Mouse (Mus musculus): ENCODE measurements around the gene Gpr89. TPM values are rescaled to one million over a fixed set of nuclear protein-coding genes. Genes with fewer than 3 reads are reported as not detected.

Gene Gpr89
- polyA plus RNA-seq, 1 experiment from 2014 or later, result 36.5 TPM

DNA sequence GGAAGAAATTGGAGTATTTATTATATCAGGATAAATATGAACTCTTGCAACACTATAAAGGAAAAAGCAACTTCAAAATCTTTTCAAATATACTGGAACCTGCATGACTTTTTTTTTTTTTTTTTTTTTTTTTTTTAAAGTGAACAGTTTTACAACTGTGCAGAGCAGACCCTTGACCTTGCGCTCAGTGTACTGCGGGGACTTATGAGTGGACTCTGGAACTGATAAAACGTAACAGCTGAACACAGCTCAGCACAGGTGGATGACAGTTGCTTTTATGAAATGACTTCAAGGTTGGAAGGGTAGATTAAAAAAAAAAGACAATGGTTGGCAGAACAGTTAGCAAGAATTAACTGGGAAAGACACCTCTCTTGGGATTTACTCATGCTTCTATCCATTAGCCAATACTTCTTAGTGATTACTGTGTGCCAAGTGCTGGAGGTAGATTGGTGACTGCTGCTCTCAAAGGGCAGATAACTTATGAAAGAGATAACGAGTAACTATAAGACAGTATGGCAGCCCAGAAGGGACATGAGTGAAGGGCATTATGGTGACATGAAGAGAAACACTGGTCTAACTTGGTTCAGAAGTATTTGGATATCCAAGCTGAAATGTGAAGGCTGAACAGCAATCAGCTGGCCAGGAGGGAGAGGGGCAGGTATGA, 2.7 kb downstream of the Gpr89 start:
- Histone ChIP-seq H3K27me3 (ENCODE audit: low read depth, poor library complexity, severe bottlenecking) (peaks cover 7% of the 10 kb centered on the region; the same call in 1 of the 2 replicates), H3K9me3 (replicated peaks) (no peaks in the 10 kb centered on the region), H3K36me3 (peaks cover 8% of the 10 kb centered on the region), H3K4me3 (no peak overlapping the region), H3K27ac (no peak overlapping the region), H3K4me1 (peaks cover 11% of the 10 kb centered on the region)
- WGBS, result 95% methylated on average over 4 of the region's 4 CpGs
- DNase-seq (ENCODE audit: low spot score), result no peak

GRCm38 (mm10) chr3:96883690-96884089, 21.5 kb downstream of the Gpr89 start:
- no peaks in the 10 kb centered on the region for H3K27me3 ChIP-seq (ENCODE audit: low read depth, poor library complexity, severe bottlenecking)
- H3K4me3 ChIP-seq, result no peak overlapping the region
- DNase-seq (ENCODE audit: low spot score), result no peak
- H3K9me3 ChIP-seq (replicated peaks), result no peaks in the 10 kb centered on the region
- WGBS, result 93% methylated on average over 7 of the region's 7 CpGs
- H3K36me3 ChIP-seq, result peaks cover 72% of the 10 kb centered on the region
- no peak overlapping the region for H3K27ac ChIP-seq
- no peaks in the 10 kb centered on the region for H3K4me1 ChIP-seq

DNA sequence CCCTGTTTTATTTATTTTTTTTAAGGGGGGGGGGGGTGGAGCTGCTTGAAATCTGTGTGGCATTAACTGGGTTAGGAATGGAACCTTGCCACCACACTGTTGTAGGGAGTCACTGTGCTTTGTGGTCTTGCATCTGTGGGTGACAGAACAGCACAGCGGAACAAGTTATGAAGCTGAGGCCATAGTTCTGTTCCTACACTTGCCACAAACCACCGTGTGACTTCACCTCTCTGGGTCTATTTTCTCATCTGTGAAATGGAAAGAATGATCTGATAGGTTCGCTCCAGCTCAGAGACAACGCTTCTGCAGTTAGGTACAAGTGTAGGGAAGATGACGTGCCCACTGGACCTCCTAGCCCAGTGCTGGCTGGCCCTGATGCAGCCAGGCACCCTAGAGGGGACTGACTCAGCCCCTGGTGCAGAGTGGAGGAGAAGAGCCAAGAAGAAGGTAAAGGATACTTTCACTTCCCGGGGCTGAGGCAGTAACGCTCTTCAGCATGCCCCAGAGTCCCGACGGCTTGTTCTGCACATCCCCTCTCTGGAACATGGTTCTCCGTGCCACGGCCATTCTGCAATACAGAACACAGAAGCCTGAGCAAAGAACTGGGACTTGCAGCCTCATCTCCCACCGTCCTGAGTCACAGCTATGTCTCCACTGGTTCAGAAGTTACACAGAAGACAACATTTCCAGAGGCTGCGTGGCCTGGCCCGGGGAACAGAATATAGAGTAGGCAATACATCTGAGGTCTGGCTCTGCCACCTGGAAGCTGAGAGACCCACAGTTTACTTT, 22.9 kb downstream of the Gpr89 start:
- no peak for DNase-seq (ENCODE audit: low spot score)
- no peaks in the 10 kb centered on the region for H3K9me3 ChIP-seq (replicated peaks)
- H3K36me3 ChIP-seq, result peaks cover 68% of the 10 kb centered on the region
- H3K27ac ChIP-seq, result no peak overlapping the region
- no peaks in the 10 kb centered on the region for H3K27me3 ChIP-seq (ENCODE audit: low read depth, poor library complexity, severe bottlenecking)
- H3K4me3 ChIP-seq, result no peak overlapping the region
- WGBS, result 93% methylated on average over 14 of the region's 14 CpGs
- no peaks in the 10 kb centered on the region for H3K4me1 ChIP-seq

- WGBS, result 89% methylated on average over 6 of the region's 6 CpGs
- peaks cover 65% of the 10 kb centered on the region for H3K36me3 ChIP-seq
Measured at GRCm38 (mm10) chr3:96881557-96881956, 23.6 kb downstream of the Gpr89 start.

DNA sequence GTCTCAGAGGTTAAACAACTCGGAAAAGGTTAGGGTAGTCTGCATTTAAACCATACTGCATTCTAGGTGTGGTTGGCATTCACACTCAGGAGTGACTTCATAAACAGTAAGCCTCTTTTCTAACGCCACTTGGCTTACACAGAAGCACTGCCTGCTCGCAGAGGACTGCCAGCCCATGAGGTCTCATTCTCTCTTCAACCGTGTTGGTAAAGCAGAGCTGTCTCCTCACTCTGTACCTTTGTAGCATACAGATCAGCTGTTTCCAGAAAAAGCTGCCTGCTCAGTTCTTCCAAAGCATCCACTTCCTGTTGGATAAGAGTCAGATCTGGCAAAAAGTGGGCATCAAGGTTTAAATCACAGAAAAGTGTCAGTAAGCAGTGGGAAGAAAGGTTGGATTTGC, 24.8 kb downstream of the Gpr89 start:
- Histone ChIP-seq H3K27me3 (ENCODE audit: low read depth, poor library complexity, severe bottlenecking) (no peaks in the 10 kb centered on the region), H3K4me1 (no peaks in the 10 kb centered on the region), H3K36me3 (peaks cover 65% of the 10 kb centered on the region), H3K27ac (no peak overlapping the region), H3K4me3 (no peak overlapping the region), H3K9me3 (replicated peaks) (no peaks in the 10 kb centered on the region)
- WGBS, result 96% methylated on average over 4 of the region's 4 CpGs
- no peak for DNase-seq (ENCODE audit: low spot score)

More at GRCm38 (mm10) chr3:96881557-96881956, 23.6 kb downstream of the Gpr89 start:
- Histone ChIP-seq H3K4me1 (no peaks in the 10 kb centered on the region), H3K27me3 (ENCODE audit: low read depth, poor library complexity, severe bottlenecking) (no peaks in the 10 kb centered on the region), H3K4me3 (no peak overlapping the region), H3K27ac (no peak overlapping the region), H3K9me3 (replicated peaks) (no peaks in the 10 kb centered on the region)
- no peak for DNase-seq (ENCODE audit: low spot score)

DNA sequence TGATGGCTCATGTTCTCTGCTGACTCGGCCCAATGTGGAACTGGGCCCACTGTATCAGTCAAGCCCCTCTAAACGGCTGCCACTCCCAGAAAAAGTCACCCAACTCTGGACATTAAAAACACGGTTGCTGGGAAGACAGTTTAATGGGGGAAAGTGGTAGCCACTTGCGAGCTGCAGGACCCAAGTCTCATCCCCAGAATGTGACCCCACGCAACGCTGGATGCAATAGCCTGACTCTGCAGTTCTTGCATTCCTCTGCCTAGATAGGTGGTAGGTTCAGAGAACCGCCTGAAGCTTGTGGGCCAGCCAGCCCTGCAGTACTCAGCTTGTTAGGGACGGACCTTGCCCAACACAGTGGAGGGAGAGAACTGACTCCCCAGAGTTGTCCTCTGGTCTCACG, 25.6 kb downstream of the Gpr89 start:
- DNase-seq (ENCODE audit: low spot score), result no peak
- Histone ChIP-seq H3K4me3 (no peak overlapping the region), H3K36me3 (peaks cover 68% of the 10 kb centered on the region), H3K27me3 (ENCODE audit: low read depth, poor library complexity, severe bottlenecking) (no peaks in the 10 kb centered on the region), H3K27ac (no peak overlapping the region), H3K4me1 (no peaks in the 10 kb centered on the region), H3K9me3 (replicated peaks) (no peaks in the 10 kb centered on the region)
- WGBS, result 92% methylated on average over 9 of the region's 9 CpGs

- H3K36me3 ChIP-seq, result peaks cover 76% of the 10 kb centered on the region
- WGBS, result 84% methylated on average over 7 of the region's 7 CpGs
- H3K9me3 ChIP-seq (replicated peaks), result no peaks in the 10 kb centered on the region
- H3K4me3 ChIP-seq, result no peak overlapping the region
- H3K27ac ChIP-seq, result no peak overlapping the region
- no peaks in the 10 kb centered on the region for H3K27me3 ChIP-seq (ENCODE audit: low read depth, poor library complexity, severe bottlenecking)
- no peaks in the 10 kb centered on the region for H3K4me1 ChIP-seq
- DNase-seq (ENCODE audit: low spot score), result no peak
Measured at GRCm38 (mm10) chr3:96874808-96875571, 30.2 kb downstream of the Gpr89 start.

- 93% methylated on average over 8 of the region's 8 CpGs for WGBS
- Histone ChIP-seq H3K4me1 (no peaks in the 10 kb centered on the region), H3K27me3 (ENCODE audit: low read depth, poor library complexity, severe bottlenecking) (no peaks in the 10 kb centered on the region), H3K27ac (no peak overlapping the region), H3K9me3 (replicated peaks) (no peaks in the 10 kb centered on the region), H3K4me3 (no peak overlapping the region), H3K36me3 (peaks cover 84% of the 10 kb centered on the region)
- DNase-seq (ENCODE audit: low spot score), result no peak
Measured at GRCm38 (mm10) chr3:96872501-96872900, 32.6 kb downstream of the Gpr89 start.

GRCm38 (mm10) chr3:96871070-96871469, 34.1 kb downstream of the Gpr89 start:
- H3K27me3 ChIP-seq (ENCODE audit: low read depth, poor library complexity, severe bottlenecking), result no peaks in the 10 kb centered on the region
- DNase-seq (ENCODE audit: low spot score), result no peak
- no peaks in the 10 kb centered on the region for H3K9me3 ChIP-seq (replicated peaks)
- H3K4me3 ChIP-seq, result no peak overlapping the region
- H3K36me3 ChIP-seq, result peaks cover 82% of the 10 kb centered on the region
- WGBS, result 90% methylated on average over 8 of the region's 8 CpGs
- H3K27ac ChIP-seq, result no peak overlapping the region
- H3K4me1 ChIP-seq, result no peaks in the 10 kb centered on the region

DNA sequence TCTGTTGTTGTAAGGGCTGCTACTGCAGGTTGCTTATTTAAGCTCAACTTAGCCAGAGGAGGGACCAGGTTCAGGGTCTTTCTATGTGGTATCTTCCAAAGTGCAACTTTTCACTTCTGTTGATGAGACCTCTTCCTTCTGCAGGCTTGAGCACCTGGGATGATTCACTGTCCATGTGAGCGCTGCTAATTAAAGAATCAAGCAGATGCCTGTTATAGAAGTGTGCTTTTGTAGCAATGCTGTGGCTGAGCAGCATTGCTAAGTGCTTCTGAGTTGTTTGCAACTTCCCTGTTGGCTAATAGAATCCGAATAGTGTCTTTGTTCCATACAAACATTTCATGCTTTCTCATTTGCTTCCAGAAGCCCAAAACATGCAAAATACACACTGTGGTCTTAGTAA, 34.9 kb downstream of the Gpr89 start:
- no peak for DNase-seq (ENCODE audit: low spot score)
- peaks cover 74% of the 10 kb centered on the region for H3K36me3 ChIP-seq
- WGBS, result 96% methylated on average over 2 of the region's 2 CpGs

GRCm38 (mm10) chr3:96869091-96869490, 36.1 kb downstream of the Gpr89 start:
- DNase-seq (ENCODE audit: low spot score), result no peak
- Histone ChIP-seq H3K9me3 (replicated peaks) (no peaks in the 10 kb centered on the region), H3K4me1 (no peaks in the 10 kb centered on the region), H3K4me3 (no peak overlapping the region), H3K27ac (no peak overlapping the region), H3K27me3 (ENCODE audit: low read depth, poor library complexity, severe bottlenecking) (no peaks in the 10 kb centered on the region), H3K36me3 (peaks cover 64% of the 10 kb centered on the region)
- 90% methylated on average over 7 of the region's 7 CpGs for WGBS

More for the DNA sequence above, 34.9 kb downstream of the Gpr89 start:
- Histone ChIP-seq H3K4me1 (no peaks in the 10 kb centered on the region), H3K9me3 (replicated peaks) (no peaks in the 10 kb centered on the region), H3K27ac (no peak overlapping the region), H3K27me3 (ENCODE audit: low read depth, poor library complexity, severe bottlenecking) (no peaks in the 10 kb centered on the region), H3K4me3 (no peak overlapping the region)

GRCm38 (mm10) chr3:96868566-96868965, 36.6 kb downstream of the Gpr89 start:
- WGBS, result 95% methylated on average over 8 of the region's 8 CpGs
- Histone ChIP-seq H3K4me3 (no peak overlapping the region), H3K4me1 (no peaks in the 10 kb centered on the region), H3K9me3 (replicated peaks) (no peaks in the 10 kb centered on the region), H3K36me3 (peaks cover 59% of the 10 kb centered on the region), H3K27ac (no peak overlapping the region), H3K27me3 (ENCODE audit: low read depth, poor library complexity, severe bottlenecking) (no peaks in the 10 kb centered on the region)
- no peak for DNase-seq (ENCODE audit: low spot score)

- DNase-seq (ENCODE audit: low spot score), result no peak
- 92% methylated on average over 3 of the region's 3 CpGs for WGBS
- H3K27ac ChIP-seq, result no peak overlapping the region
- H3K4me3 ChIP-seq, result no peak overlapping the region
- H3K9me3 ChIP-seq (replicated peaks), result no peaks in the 10 kb centered on the region
- no peaks in the 10 kb centered on the region for H3K4me1 ChIP-seq
- no peaks in the 10 kb centered on the region for H3K27me3 ChIP-seq (ENCODE audit: low read depth, poor library complexity, severe bottlenecking)
- peaks cover 52% of the 10 kb centered on the region for H3K36me3 ChIP-seq
Measured at GRCm38 (mm10) chr3:96867863-96868262, 37.3 kb downstream of the Gpr89 start.

Measured in limb, embryonic 10.5 days (tissue).